Mouse (Mus musculus) activated CD4-positive, CD25-positive, alpha-beta regulatory T cell, adult 4 months (primary cell): ENCODE results near the gene Paxip1. TPM values are rescaled to one million over a fixed set of nuclear protein-coding genes. Genes with fewer than 3 reads are reported as not detected.

Experiments used
- ATAC-seq: one replicate; pipeline ENCODE4 v1.8.0; 2017
- polyA plus RNA-seq, 2 experiments: library from polyadenylated mRNA; unstranded; fragments of 100-300 nt; shearing (Covaris generic); gene quantifications; one replicate each; pipeline ENCODE4 v1.2.1; 2017

Paxip1 gene
- 10 to 100 TPM; 10.4 to 10.8 TPM for polyA plus RNA-seq

DNA sequence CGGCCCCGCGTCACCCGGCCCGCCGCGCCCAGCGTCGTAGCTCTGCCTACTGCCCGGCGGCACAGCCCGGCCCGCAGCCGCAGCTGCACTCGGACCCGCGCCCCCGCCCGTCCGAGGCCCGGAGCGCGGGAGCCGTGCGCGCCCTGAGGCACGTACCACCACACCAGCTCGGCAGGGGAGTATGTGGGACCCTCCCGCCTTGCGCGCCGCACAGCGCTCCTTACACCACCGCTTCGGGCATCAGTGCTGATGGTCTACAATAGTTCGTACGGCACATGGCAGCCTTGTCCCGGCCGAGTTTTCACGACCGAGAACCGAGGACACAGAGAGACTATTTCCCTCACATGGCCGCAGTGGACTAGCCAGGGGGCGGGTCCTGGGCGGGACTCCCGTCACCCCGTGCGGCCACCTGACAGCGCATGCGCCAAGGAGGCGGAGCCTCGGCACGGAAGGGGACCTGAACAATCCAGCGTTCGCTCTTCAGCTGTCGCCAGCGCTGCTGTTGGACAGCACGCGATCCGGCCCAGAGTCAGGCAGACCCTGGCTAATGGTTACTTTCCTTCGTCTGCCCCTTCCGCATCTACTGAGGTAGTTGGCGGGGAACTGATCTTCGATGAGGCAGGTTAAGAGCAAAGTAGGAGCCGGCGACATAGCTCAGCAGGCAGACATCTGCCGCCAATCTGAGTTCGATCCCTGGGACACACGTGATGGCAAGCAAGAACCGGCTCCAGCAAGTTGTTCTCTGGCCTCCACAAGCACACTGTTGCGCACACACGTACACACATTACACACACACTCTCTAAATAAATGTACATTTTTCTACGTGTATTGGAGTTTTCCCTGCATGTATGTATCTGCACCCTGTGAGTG, at the start of gene Paxip1:
Gene Paxip1 (minus strand): TSS at position 389 of the 870 bp plus-strand sequence.
- peak; percentile 80 for ATAC-seq

- ATAC-seq: no peak
Measured at GRCm38 (mm10) chr5:27838061-27838460, 46.6 kb upstream of the Paxip1 start.

- no peak for ATAC-seq
Measured at GRCm38 (mm10) chr5:27835096-27835495, 43.6 kb upstream of the Paxip1 start.

DNA sequence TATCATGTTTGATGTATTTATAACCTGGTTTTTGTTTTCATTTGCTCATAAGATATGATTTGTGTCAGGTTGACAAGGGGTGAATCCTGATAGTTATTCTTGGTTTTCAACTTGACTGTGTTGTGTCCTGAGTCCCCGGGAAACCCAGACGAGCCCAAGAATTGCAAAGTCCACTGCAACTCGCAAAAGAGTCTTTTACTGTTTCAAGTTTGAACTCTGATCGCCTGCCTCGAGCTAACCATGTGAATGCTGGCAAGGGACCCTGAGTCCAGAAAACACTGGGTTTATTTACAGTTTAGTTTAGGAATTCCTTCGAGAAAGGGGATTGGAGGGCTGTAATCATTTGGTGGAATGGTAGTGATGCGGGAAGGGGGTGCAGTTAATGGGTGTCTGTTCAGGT, 36.5 kb upstream of the Paxip1 start:
- no peak for ATAC-seq

GRCm38 (mm10) chr5:27821161-27821560, 29.7 kb upstream of the Paxip1 start:
- no peak for ATAC-seq

- ATAC-seq: no peak
Measured at GRCm38 (mm10) chr5:27818840-27819672, 27.6 kb upstream of the Paxip1 start.

- no peak for ATAC-seq
Measured at GRCm38 (mm10) chr5:27814282-27814681, 22.8 kb upstream of the Paxip1 start.

- peak; percentile 26 for ATAC-seq
Measured at GRCm38 (mm10) chr5:27793923-27794322, 2.4 kb upstream of the Paxip1 start.

DNA sequence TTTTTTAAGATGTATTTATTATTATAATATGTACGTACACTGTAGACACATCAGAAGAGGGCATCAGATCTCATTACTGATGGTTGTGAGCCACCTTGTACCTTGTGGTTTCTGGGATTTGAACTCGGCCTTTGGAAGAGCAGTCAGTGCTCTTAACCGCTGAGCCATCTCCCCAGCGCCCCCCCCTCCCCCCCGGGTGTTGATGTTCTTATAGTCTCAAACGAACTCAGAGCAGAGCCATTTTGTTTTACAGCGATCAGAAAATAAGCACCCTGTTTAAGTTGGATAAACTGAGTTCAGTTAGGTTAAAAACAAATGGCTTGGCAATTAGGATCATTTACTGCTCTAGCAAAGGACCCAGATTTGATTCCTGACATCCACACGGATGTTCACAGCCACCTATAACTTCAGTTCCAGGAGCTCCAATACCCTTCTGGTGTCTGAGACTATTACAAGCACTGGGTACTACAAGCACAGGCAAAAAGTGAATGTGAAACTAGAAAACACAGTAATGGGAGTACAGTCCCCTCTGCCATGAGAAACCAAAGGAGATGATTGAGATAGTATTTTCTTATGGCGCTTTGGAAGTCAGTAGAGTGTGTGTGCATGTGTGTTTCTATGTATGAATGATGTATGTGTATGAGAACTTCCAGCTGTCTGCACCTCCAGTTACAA, 1.2 kb upstream of the Paxip1 start:
- ATAC-seq: no peak

GRCm38 (mm10) chr5:27792173-27792470, 631 bp upstream of the Paxip1 start:
- no peak for ATAC-seq

GRCm38 (mm10) chr5:27790910-27791288, 592 bp downstream of the Paxip1 start:
- ATAC-seq: peak; percentile 11

- ATAC-seq: no peak
Measured at GRCm38 (mm10) chr5:27790086-27790909, 1.2 kb downstream of the Paxip1 start.

DNA sequence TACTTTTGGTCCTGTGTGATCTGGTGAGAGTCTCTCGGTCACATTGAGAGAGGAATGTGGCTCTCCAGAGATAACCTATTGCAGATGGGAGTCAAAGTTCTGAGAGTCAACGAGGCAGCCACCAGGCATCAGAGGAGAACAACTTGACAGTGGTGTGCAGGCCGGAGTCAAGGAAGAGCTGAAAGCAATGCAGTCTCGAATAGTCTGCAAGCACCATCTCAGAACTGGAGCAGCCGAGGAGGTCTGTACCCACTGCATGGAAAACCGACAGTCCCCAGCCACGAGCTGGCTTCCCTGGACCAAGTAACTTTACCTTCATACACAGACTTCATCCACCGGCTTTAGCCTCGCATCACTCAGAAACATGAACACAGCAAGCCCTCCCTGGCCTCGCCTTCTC, 1.9 kb downstream of the Paxip1 start:
- ATAC-seq: no peak

DNA sequence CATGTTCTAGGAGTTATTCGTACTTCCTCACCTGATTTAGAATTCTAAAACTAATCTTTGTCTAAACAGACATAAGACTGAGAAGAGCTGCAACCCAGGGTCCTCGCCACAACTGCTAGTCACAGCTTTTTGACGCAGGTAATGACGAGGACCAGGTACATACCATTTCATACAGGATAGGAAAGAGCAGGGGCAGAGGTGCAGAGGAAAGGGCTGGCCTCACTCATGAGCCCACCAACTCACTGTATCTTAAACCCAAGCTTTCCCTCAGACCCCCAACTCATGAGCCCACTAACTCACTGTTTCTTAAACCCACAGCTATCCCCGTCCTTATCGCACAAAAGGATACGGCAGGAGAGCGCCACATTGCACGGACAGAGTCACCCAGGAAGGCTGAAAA, 8.1 kb downstream of the Paxip1 start:
- ATAC-seq: no peak

GRCm38 (mm10) chr5:27767948-27768347, 23.5 kb downstream of the Paxip1 start:
- no peak for ATAC-seq

DNA sequence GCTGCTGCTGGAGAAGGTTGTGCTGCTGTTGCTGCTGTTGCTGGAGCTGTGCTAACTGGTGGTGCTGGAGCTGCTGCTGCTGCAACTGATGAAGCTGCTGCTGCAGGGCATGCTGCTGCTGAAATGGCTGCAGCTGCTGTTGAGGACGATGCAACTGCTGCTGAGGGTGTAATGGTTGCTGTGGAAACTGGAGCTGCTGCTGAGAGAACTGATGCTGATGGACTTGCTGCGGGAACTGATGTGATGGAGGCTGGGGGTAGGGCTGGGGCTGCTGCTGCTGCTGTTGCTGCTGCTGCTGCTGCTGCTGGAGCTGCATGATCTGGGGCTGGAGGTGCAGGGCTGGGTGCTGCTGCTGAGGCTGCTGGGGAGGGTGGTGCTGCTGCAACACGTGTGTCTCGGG, 25.7 kb downstream of the Paxip1 start:
- no peak for ATAC-seq

- no peak for ATAC-seq
Measured at GRCm38 (mm10) chr5:27744944-27745343, 46.5 kb downstream of the Paxip1 start.

DNA sequence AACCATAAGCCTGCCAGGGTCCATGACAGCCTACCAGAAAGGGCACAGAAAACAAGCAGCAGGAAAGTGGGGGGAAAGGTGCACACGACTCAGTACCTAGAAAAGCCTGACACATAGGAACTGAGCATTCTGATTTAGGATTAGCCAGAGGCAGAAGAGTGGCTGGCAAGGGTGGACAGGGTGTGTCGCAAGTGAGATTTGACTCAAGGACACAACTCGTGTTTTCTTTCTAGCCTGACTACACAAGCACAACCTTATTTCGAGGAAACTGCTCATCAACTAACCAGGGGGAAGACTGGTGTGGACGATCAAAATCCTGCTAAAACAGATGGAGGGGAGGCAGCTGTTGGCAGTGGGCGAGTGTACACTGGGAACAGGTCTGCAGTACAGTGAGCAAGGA, 52.3 kb downstream of the Paxip1 start:
- ATAC-seq: no peak

DNA sequence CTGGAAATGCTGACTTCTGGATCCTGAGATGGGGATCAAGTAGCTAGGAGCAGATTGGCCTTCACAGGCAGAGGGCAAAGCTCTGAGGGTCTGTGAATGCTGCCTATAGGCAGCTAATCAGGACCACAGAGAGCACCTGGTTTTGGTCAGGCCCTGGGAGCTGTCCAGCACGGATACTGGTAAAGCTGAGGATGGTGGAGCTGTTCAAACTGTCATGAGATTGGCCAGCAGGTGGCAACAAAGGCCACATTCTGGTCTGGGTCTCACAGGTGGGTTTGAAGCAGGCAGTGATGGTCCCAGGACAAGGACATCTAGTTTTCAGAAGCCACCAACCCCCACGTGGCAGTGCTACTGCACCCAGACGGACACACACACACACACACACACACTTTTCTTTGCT, 54.3 kb downstream of the Paxip1 start:
- ATAC-seq: no peak

DNA sequence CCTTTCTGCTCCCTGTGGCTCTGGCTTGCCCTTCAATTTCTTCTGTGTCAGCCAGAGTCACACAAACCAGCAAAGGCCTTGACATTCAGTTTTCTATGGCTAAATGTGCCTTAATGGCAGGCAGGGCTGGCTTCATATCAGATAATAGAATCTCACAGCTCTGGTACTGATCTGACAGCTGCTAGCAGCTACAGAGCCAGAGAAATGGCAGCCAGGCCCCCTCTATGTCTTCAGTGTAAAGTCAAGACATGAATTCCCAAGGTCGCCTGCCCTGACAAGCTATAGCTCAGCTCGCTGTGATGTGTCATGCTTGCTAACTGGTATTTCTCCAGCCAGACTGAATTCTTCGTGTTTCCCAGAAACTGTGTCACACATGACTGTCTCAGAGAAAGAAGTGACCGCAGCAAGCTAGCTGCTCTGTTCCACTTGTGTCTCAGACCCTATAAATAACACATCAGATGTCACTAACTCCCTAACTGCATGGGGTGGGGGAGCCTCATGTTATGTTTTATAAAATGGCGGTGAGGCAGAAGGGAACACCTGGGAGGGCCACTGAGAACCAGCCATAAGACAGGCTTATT, 59.1 kb downstream of the Paxip1 start:
- ATAC-seq: no peak

DNA sequence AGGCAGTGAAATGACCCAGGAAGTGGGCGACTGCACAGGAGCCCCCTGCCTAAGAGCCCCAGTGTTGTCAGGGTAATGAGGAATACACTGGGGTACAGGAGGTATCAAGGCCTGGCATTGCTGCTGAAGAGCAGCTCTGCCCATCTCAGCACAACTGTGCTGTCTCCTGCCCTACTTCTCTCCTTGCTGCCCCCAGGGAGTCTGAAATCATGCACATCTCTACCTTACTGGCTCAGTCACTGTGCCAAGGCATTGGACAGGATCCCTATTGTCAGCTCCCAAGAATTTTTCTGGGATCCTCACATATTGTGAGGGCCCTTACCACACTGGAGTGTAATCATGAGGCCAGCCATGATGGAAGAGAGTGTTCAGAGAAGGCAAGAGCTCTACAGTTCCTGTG, 60.1 kb downstream of the Paxip1 start:
- no peak for ATAC-seq

DNA sequence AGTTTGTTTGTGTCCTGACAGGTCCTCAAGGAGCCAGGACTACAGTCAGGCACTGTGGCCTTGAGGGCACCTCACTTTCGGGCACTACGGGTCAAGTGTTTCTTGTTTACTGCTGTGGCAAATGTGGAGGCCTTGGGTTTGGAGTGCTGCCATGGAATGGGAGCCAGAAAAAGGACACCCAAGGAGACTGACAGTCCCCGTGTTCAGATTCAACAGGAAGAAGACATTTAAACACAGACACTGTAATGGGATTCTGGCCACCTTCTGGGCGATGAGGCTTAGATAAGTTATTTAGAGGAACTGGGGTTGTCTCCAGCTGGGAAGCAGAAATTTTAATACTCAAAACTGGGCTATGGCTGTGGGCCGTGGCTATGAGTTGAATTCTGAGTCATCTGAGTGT, 60.8 kb downstream of the Paxip1 start:
- ATAC-seq: no peak
